Comparison of ENCODE assay signal across 19 mouse cellular contexts in genomic region chr4:31724400-31724799, GRCm38 (mm10).
DNase-seq lines count a peak whose midpoint lies in the region; ATAC-seq lines count a peak whose summit lies in the region.
"Had no signal": no experiment of that assay in that cellular context is flagged by ENCODE, and none has a peak within 500 bp of the region (broad histone marks: within the 10 kb centered on the region; RNA-seq: fewer than 3 reads in every experiment).

No protein-coding gene starts in this region.

- H3K27ac ChIP-seq in kidney, embryonic 15.5 days: no peak overlapping the region
- H3K27ac ChIP-seq in neural tube, embryonic 14.5 days (ENCODE audit: low read depth, low read length): no peak overlapping the region
- peak overlapping the region; percentile 59; the same call in 1 of the 2 replicates for H3K27ac ChIP-seq in limb, embryonic 10.5 days
- no peak overlapping the region for H3K27ac ChIP-seq in neural tube, embryonic 15.5 days (replicated peaks)
- H3K27ac ChIP-seq: embryonic facial prominence, embryonic 10.5 days; forebrain, embryonic 13.5 days; heart, embryonic 10.5 days; hindbrain, embryonic 12.5 days had no signal

- H3K27me3 ChIP-seq in kidney, embryonic 15.5 days: no peaks in the 10 kb centered on the region
- no peaks in the 10 kb centered on the region for H3K27me3 ChIP-seq in neural tube, embryonic 14.5 days (ENCODE audit: control insufficient read depth, insufficient read depth, low read length)
- no peaks in the 10 kb centered on the region for H3K27me3 ChIP-seq in limb, embryonic 10.5 days (ENCODE audit: low read depth, poor library complexity, severe bottlenecking)
- no peaks in the 10 kb centered on the region for H3K27me3 ChIP-seq in neural tube, embryonic 15.5 days (replicated peaks)
- H3K27me3 ChIP-seq: forebrain, embryonic 13.5 days; hindbrain, embryonic 12.5 days had no signal

- DNase-seq in kidney, adult 9 months: peak; percentile 2
- no peak for DNase-seq in neural tube, embryonic 10.5 days (ENCODE audit: extremely low spot score, low spot score)
- DNase-seq in limb, embryonic 10.5 days (ENCODE audit: low spot score): no peak
- DNase-seq in Muller cell, postnatal 12 days (ENCODE audit: inconsistent ontology term): no peak
- DNase-seq: adrenal gland, adult 8-10 months; adrenal gland, postnatal 36 days; cerebellum, adult 2 months; cerebellum, postnatal 10 days; gastrocnemius, postnatal 36 days; heart, adult 11 months; heart, postnatal 10 days; heart, postnatal 4 days had no signal

- WGBS in kidney, embryonic 15.5 days: 33% methylated on average over 2 of the region's 2 CpGs
- 39% methylated on average over 2 of the region's 2 CpGs for WGBS in neural tube, embryonic 14.5 days
- WGBS in limb, embryonic 10.5 days: 63% methylated on average over 2 of the region's 2 CpGs
- 35% methylated on average over 2 of the region's 2 CpGs for WGBS in neural tube, embryonic 15.5 days

- no peaks in the 10 kb centered on the region for H3K9me3 ChIP-seq in kidney, embryonic 15.5 days (replicated peaks)
- no peaks in the 10 kb centered on the region for H3K9me3 ChIP-seq in neural tube, embryonic 14.5 days (ENCODE audit: control insufficient read depth, low read length)
- H3K9me3 ChIP-seq in limb, embryonic 10.5 days (replicated peaks): no peaks in the 10 kb centered on the region
- no peaks in the 10 kb centered on the region for H3K9me3 ChIP-seq in neural tube, embryonic 15.5 days (replicated peaks)
- H3K9me3 ChIP-seq: embryonic facial prominence, embryonic 10.5 days; forebrain, embryonic 13.5 days; heart, embryonic 10.5 days; hindbrain, embryonic 12.5 days had no signal

- no peak for ATAC-seq in kidney, embryonic 15.5 days (replicated peaks; ENCODE audit: low FRiP score)
- ATAC-seq in neural tube, embryonic 14.5 days (ENCODE audit: low read depth): peak; percentile 73
- peak; percentile 58; the same call in 1 of the 2 replicates for ATAC-seq in neural tube, embryonic 15.5 days (ENCODE audit: low FRiP score)
- ATAC-seq: forebrain, embryonic 13.5 days had no signal

- no peaks in the 10 kb centered on the region for H3K4me1 ChIP-seq in kidney, embryonic 15.5 days
- H3K4me1 ChIP-seq in neural tube, embryonic 14.5 days (ENCODE audit: control insufficient read depth, insufficient read depth, low read length): no peaks in the 10 kb centered on the region
- H3K4me1 ChIP-seq in limb, embryonic 10.5 days: peaks cover 9% of the 10 kb centered on the region
- H3K4me1 ChIP-seq in neural tube, embryonic 15.5 days: no peaks in the 10 kb centered on the region
- H3K4me1 ChIP-seq: embryonic facial prominence, embryonic 10.5 days; heart, embryonic 10.5 days; hindbrain, embryonic 12.5 days had no signal

- no peaks in the 10 kb centered on the region for H3K36me3 ChIP-seq in kidney, embryonic 15.5 days
- H3K36me3 ChIP-seq in neural tube, embryonic 14.5 days (ENCODE audit: control insufficient read depth, insufficient read depth, low read length): no peaks in the 10 kb centered on the region
- no peaks in the 10 kb centered on the region for H3K36me3 ChIP-seq in limb, embryonic 10.5 days
- H3K36me3 ChIP-seq in neural tube, embryonic 15.5 days: no peaks in the 10 kb centered on the region
- H3K36me3 ChIP-seq: embryonic facial prominence, embryonic 10.5 days; heart, embryonic 10.5 days; hindbrain, embryonic 12.5 days had no signal

- no peak overlapping the region for H3K9ac ChIP-seq in kidney, embryonic 15.5 days
- H3K9ac ChIP-seq in neural tube, embryonic 14.5 days (replicated peaks; ENCODE audit: low read depth, low read length): no peak overlapping the region
- no peak overlapping the region for H3K9ac ChIP-seq in neural tube, embryonic 15.5 days (replicated peaks)
- H3K9ac ChIP-seq: forebrain, embryonic 13.5 days; hindbrain, embryonic 12.5 days had no signal

- H3K4me3 ChIP-seq in kidney, embryonic 15.5 days (replicated peaks): no peak overlapping the region
- no peak overlapping the region for H3K4me3 ChIP-seq in neural tube, embryonic 14.5 days (ENCODE audit: low read depth, low read length)
- H3K4me3 ChIP-seq in limb, embryonic 10.5 days: no peak overlapping the region
- H3K4me3 ChIP-seq in neural tube, embryonic 15.5 days (replicated peaks): no peak overlapping the region
- H3K4me3 ChIP-seq: embryonic facial prominence, embryonic 10.5 days; forebrain, embryonic 13.5 days; heart, embryonic 10.5 days; hindbrain, embryonic 12.5 days had no signal

- H3K4me2 ChIP-seq in kidney, embryonic 15.5 days: no peak overlapping the region
- H3K4me2 ChIP-seq in neural tube, embryonic 14.5 days (ENCODE audit: low read depth, low read length): no peak overlapping the region
- no peak overlapping the region for H3K4me2 ChIP-seq in neural tube, embryonic 15.5 days
- H3K4me2 ChIP-seq: forebrain, embryonic 13.5 days; hindbrain, embryonic 12.5 days had no signal
